Mouse (Mus musculus) myocyte (in vitro differentiated cells): ENCODE data around the gene Slc39a13. TPM values are rescaled to one million over a fixed set of nuclear protein-coding genes. Genes with fewer than 3 reads are reported as not detected.
"Not testable (repeated sequence)": the region's sequence is repeated elsewhere in the genome, so short reads cannot be mapped to it uniquely, and the experiment has no call there.

Experiments
- H3K27me3 ChIP-seq: one replicate; pipeline ENCODE4 v1.6.1; 2011; ENCODE audit not compliant: control insufficient read depth, insufficient read depth, insufficient read length
- H3K36me3 ChIP-seq: one replicate; pipeline ENCODE4 v1.6.1; 2011; ENCODE audit not compliant: control insufficient read depth, insufficient read depth
- H3K4me2 ChIP-seq: one replicate; pipeline ENCODE4 v1.6.1; 2011; ENCODE audit warnings: low read depth, control low read depth
- H3K4me3 ChIP-seq: one replicate; pipeline ENCODE4 v1.5.1; 2011; ENCODE audit warnings: mild to moderate bottlenecking, control low read depth, moderate library complexity
- H3K79me2 ChIP-seq: one replicate; pipeline ENCODE4 v1.6.1; 2011; ENCODE audit not compliant: control insufficient read depth, insufficient read depth
- H3ac ChIP-seq: one replicate; pipeline ENCODE4 v1.6.1; 2011; ENCODE audit not compliant: control insufficient read depth, insufficient read length
- CEBPB ChIP-seq: IDR thresholded peaks from 2 replicates; pipeline ENCODE4 v1.6.1; 2011; ENCODE audit warnings: mild to moderate bottlenecking, moderate library complexity; ENCODE audit not compliant: poor library complexity, insufficient read depth, severe bottlenecking
- E2F4 ChIP-seq: IDR thresholded peaks from one replicate; pipeline ENCODE4 v1.6.1; 2011; ENCODE audit warnings: mild to moderate bottlenecking, control low read depth, moderate library complexity; ENCODE audit not compliant: insufficient read depth
- MAX ChIP-seq: IDR thresholded peaks from one replicate; pipeline ENCODE4 v1.6.1; 2011; ENCODE audit warnings: low read depth, mild to moderate bottlenecking, control low read depth
- MYOD1 ChIP-seq, 3 experiments: IDR thresholded peaks; one replicate each; pipeline ENCODE4 v1.6.1; 2011; ENCODE audit warnings: control low read depth in 2 of 3, low read depth in 2 of 3, mild to moderate bottlenecking in 2 of 3, moderate library complexity in 1 of 3; ENCODE audit not compliant: insufficient read length in 2 of 3, control insufficient read depth in 1 of 3
- MYOG ChIP-seq, 3 experiments: IDR thresholded peaks; one replicate each; pipeline ENCODE4 v1.6.1; 2011; ENCODE audit warnings: control low read depth in 2 of 3, low read depth in 2 of 3, mild to moderate bottlenecking in 2 of 3; ENCODE audit not compliant: insufficient read length in 2 of 3, control insufficient read depth in 1 of 3, insufficient read depth in 1 of 3
- POLR2A ChIP-seq: IDR thresholded peaks from one replicate; pipeline ENCODE4 v1.6.1; 2011; ENCODE audit warnings: low read depth, mild to moderate bottlenecking, control low read depth, moderate library complexity; ENCODE audit not compliant: insufficient read length
- POLR2AphosphoS2 ChIP-seq: IDR thresholded peaks from one replicate; pipeline ENCODE4 v1.6.1; 2011; ENCODE audit warnings: low read depth, control low read depth; ENCODE audit not compliant: insufficient read length
- REST ChIP-seq: IDR thresholded peaks from one replicate; pipeline ENCODE4 v1.6.1; 2011; ENCODE audit warnings: mild to moderate bottlenecking, control low read depth, moderate library complexity; ENCODE audit not compliant: insufficient read depth, insufficient read length
- SRF ChIP-seq: IDR thresholded peaks from one replicate; pipeline ENCODE4 v1.6.1; 2011; ENCODE audit warnings: low read depth; ENCODE audit not compliant: control insufficient read depth, insufficient read length
- TCF12 ChIP-seq: IDR thresholded peaks from one replicate; pipeline ENCODE4 v1.6.1; 2011; ENCODE audit warnings: mild to moderate bottlenecking, control low read depth; ENCODE audit not compliant: poor library complexity, insufficient read depth, severe bottlenecking
- TCF3 ChIP-seq: IDR thresholded peaks from one replicate; pipeline ENCODE4 v1.6.1; 2011; ENCODE audit warnings: low read depth, control low read depth; ENCODE audit not compliant: insufficient read length
- USF1 ChIP-seq: IDR thresholded peaks from one replicate; pipeline ENCODE4 v1.6.1; 2011; ENCODE audit warnings: low read depth, mild to moderate bottlenecking, control low read depth, moderate library complexity
- polyA plus RNA-seq: library from polyadenylated mRNA; unstranded; fragments of >200 nt; fragmentation: generic; extraction: Trizol; gene quantifications from one replicate; pipeline ENCODE4 v1.2.1, GENCODE M21; 2012; ENCODE audit warnings: missing spikeins

The Slc39a13 gene
- polyA plus RNA-seq, 1 experiment, result 41.1 TPM

- Histone ChIP-seq H3K79me2 (no peaks in the 10 kb centered on the region), H3K36me3 (peaks cover 3% of the 10 kb centered on the region), H3ac (no peak overlapping the region), H3K27me3 (no peaks in the 10 kb centered on the region), H3K4me2 (no peak overlapping the region), H3K4me3 (no peak overlapping the region)
- TF ChIP-seq CEBPB, result no peak
- TF ChIP-seq TCF12, result no peak
Measured at GRCm38 (mm10) chr2:91023131-91023530, 47.1 kb downstream of the Slc39a13 start.

DNA sequence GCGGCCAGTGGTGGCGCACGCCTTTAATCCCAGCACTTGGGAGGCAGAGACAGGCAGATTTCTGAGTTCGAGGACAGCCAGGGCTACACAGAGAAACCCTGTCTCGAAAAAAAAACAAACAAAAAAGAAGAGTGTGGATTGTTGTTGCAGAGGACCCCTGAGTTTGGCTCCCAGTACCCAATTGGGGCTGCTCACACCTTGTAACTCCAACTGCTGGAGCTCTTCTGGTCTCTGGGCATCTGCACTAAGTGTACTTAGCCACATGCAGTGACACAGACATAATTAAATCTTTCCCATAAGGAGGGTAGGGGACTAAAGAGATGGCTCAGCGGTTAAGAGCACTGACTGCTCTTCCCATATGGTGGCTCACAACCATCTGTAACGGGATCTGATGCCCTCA is 48.0 kb downstream of the Slc39a13 start:
- not testable (repeated sequence) for H3K4me2 ChIP-seq, H3K4me3 ChIP-seq, H3ac ChIP-seq, H3K36me3 ChIP-seq, H3K27me3 ChIP-seq, H3K79me2 ChIP-seq

DNA sequence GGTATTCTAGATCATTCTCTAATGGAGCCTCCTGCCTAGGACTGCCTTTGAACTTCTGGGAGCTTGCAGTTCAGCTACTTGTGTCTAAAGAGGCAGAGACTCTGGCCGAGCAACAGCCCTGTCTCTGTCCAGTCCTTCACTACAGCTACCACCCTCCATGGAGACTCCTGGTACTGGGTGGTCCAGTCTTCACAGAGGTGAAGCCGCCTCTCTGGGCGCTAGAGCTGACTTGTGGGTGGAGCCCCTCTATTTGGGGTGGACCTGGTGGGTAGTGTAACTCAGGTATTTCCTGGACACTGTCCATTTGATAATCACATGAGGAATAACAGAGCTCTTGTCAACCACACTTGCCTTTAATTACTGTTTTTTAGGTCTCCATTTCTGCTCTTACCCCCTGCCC is 50.3 kb downstream of the Slc39a13 start:
- H3K4me2 ChIP-seq, result no peak overlapping the region
- peaks cover 18% of the 10 kb centered on the region for H3K36me3 ChIP-seq
- no peak overlapping the region for H3K4me3 ChIP-seq
- no peaks in the 10 kb centered on the region for H3K27me3 ChIP-seq
- H3K79me2 ChIP-seq, result no peaks in the 10 kb centered on the region
- TF ChIP-seq MYOG (IDR thresholded peaks at IDR 0.05; ENCODE audit: control insufficient read depth in 1 of 3, insufficient read depth in 1 of 3, insufficient read length in 2 of 3, low read depth in 2 of 3) (no peak), CEBPB (no peak), USF1 (no peak), MYOD1 (IDR thresholded peaks at IDR 0.05; ENCODE audit: control insufficient read depth in 1 of 3, insufficient read length in 2 of 3, low read depth in 2 of 3) (no peak), TCF3 (no peak), POLR2A (no peak), REST (no peak), TCF12 (no peak), E2F4 (no peak), POLR2AphosphoS2 (no peak), MAX (no peak), SRF (no peak)
- no peak overlapping the region for H3ac ChIP-seq

- Histone ChIP-seq H3K4me3 (no peak overlapping the region), H3K27me3 (no peaks in the 10 kb centered on the region), H3K4me2 (no peak overlapping the region), H3K36me3 (peaks cover 33% of the 10 kb centered on the region), H3ac (no peak overlapping the region), H3K79me2 (no peaks in the 10 kb centered on the region)
- TF ChIP-seq SRF (no peak), MAX (no peak), MYOD1 (IDR thresholded peaks at IDR 0.05; ENCODE audit: control insufficient read depth in 1 of 3, insufficient read length in 2 of 3, low read depth in 2 of 3) (no peak), REST (no peak), TCF3 (no peak), POLR2AphosphoS2 (no peak), USF1 (no peak), POLR2A (no peak), CEBPB (no peak), MYOG (IDR thresholded peaks at IDR 0.05; ENCODE audit: control insufficient read depth in 1 of 3, insufficient read depth in 1 of 3, insufficient read length in 2 of 3, low read depth in 2 of 3) (no peak), E2F4 (no peak), TCF12 (no peak)
Measured at GRCm38 (mm10) chr2:91018061-91018788, 52.0 kb downstream of the Slc39a13 start.

- H3K4me3 ChIP-seq, result no peak overlapping the region
- no peak overlapping the region for H3ac ChIP-seq
- TF ChIP-seq CEBPB (no peak), MYOD1 (IDR thresholded peaks at IDR 0.05; ENCODE audit: control insufficient read depth in 1 of 3, insufficient read length in 2 of 3, low read depth in 2 of 3) (no peak), SRF (no peak), E2F4 (no peak), MYOG (IDR thresholded peaks at IDR 0.05; ENCODE audit: control insufficient read depth in 1 of 3, insufficient read depth in 1 of 3, insufficient read length in 2 of 3, low read depth in 2 of 3) (no peak), REST (no peak), TCF3 (no peak), USF1 (no peak), POLR2AphosphoS2 (no peak), POLR2A (no peak), TCF12 (no peak), MAX (no peak)
- H3K4me2 ChIP-seq, result no peak overlapping the region
- no peaks in the 10 kb centered on the region for H3K79me2 ChIP-seq
- peaks cover 57% of the 10 kb centered on the region for H3K36me3 ChIP-seq
- no peaks in the 10 kb centered on the region for H3K27me3 ChIP-seq
Measured at GRCm38 (mm10) chr2:91015386-91015785, 54.8 kb downstream of the Slc39a13 start.
